Mouse (Mus musculus) C2C12 (cell line): ENCODE data around the gene Olfr1122. TPM values are rescaled to one million over a fixed set of nuclear protein-coding genes. Genes with fewer than 3 reads are reported as not detected.
"Not testable (repeated sequence)": the region's sequence is repeated elsewhere in the genome, so short reads cannot be mapped to it uniquely, and the experiment has no call there.

ENCODE experiments used
- H3K27me3 ChIP-seq: one replicate; pipeline ENCODE4 v1.6.1; 2011; ENCODE audit not compliant: control insufficient read depth, insufficient read depth, insufficient read length
- H3K36me3 ChIP-seq: one replicate; pipeline ENCODE4 v1.6.1; 2011; ENCODE audit not compliant: control insufficient read depth, insufficient read depth
- H3K4me3 ChIP-seq: one replicate; pipeline ENCODE4 v1.5.1; 2011; ENCODE audit warnings: mild to moderate bottlenecking, control low read depth; ENCODE audit not compliant: poor library complexity, insufficient read depth, severe bottlenecking
- H3K79me2 ChIP-seq: one replicate; pipeline ENCODE4 v1.6.1; 2011; ENCODE audit not compliant: control insufficient read depth, insufficient read depth
- H3K79me3 ChIP-seq: one replicate; pipeline ENCODE4 v1.6.1; 2011; ENCODE audit warnings: low read depth, control low read depth
- H3ac ChIP-seq: one replicate; pipeline ENCODE3; 2011; ENCODE audit warnings: low read depth; ENCODE audit not compliant: control insufficient read depth, insufficient read length
- CEBPB ChIP-seq: IDR thresholded peaks from one replicate; pipeline ENCODE4 v1.6.1; 2011; ENCODE audit warnings: low read depth, mild to moderate bottlenecking, control low read depth, moderate library complexity
- CTCF ChIP-seq: IDR thresholded peaks from one replicate; pipeline ENCODE4 v1.5.1; 2011; ENCODE audit not compliant: control insufficient read depth, insufficient read depth, insufficient read length
- FOSL1 ChIP-seq: IDR thresholded peaks from one replicate; pipeline ENCODE4 v1.8.0; 2011; ENCODE audit warnings: mild to moderate bottlenecking, low read length; ENCODE audit not compliant: poor library complexity, insufficient read depth, severe bottlenecking
- MAX ChIP-seq: IDR thresholded peaks from one replicate; pipeline ENCODE4 v1.6.1; 2011; ENCODE audit warnings: mild to moderate bottlenecking, control low read depth
- MYOD1 ChIP-seq: IDR thresholded peaks from one replicate; pipeline ENCODE4 v1.6.1; 2011; ENCODE audit warnings: low read depth; ENCODE audit not compliant: control insufficient read depth, insufficient read length
- MYOG ChIP-seq: IDR thresholded peaks from one replicate; pipeline ENCODE4 v1.6.1; 2011; ENCODE audit not compliant: control insufficient read depth, insufficient read length; ENCODE audit errors: extremely low read depth
- USF1 ChIP-seq: IDR thresholded peaks from one replicate; pipeline ENCODE4 v1.6.1; 2011; ENCODE audit warnings: low read depth, mild to moderate bottlenecking, control low read depth, moderate library complexity
- long read RNA-seq, 2 experiments: library from polyadenylated mRNA; unstranded; transcript quantifications; one replicate each; pipeline ENCODE4 v2.0.0; 2019 to 2020
- polyA plus RNA-seq: library from polyadenylated mRNA; unstranded; fragments of >200 nt; fragmentation: generic; extraction: Trizol; gene quantifications from one replicate; pipeline ENCODE4 v1.2.1, GENCODE M21; 2012; ENCODE audit warnings: missing spikeins

Gene Olfr1122
- polyA plus RNA-seq, result not detected
- long read RNA-seq, experiment 1, result 0 reads
- long read RNA-seq, experiment 2, result 0 reads

DNA sequence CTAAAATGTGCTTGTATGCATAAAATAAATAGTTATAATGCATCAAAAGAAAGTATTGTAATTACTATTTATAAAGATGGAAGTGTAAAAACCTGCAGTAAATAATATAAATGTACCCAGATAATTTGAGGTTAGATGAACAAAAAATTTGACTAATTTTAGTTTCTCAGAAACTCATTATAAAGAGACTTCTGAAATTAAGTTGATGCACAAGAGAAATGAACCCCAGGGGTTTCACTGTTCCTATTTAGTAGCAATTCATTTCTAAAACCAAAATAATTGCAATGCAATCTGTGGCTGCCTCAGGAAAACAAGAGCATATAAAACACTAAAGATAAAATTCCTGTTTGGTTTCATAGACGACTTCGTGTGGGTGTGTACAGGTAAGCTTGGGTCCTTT, at the start of gene Olfr1122:
Olfr1122 (plus strand) TSS at position 301 of the 400 bp plus-strand sequence.
- H3K27me3 ChIP-seq, result no peaks in the 10 kb centered on the region
- TF ChIP-seq MYOD1 (no peak), CTCF (no peak), FOSL1 (no peak), USF1 (no peak), CEBPB (no peak), MYOG (no peak), MAX (no peak)
- no peaks in the 10 kb centered on the region for H3K79me2 ChIP-seq
- no peaks in the 10 kb centered on the region for H3K79me3 ChIP-seq
- no peaks in the 10 kb centered on the region for H3K36me3 ChIP-seq
- H3ac ChIP-seq, result no peak within 1 kb of the TSS
- H3K4me3 ChIP-seq, result no peak within 1 kb of the TSS

DNA sequence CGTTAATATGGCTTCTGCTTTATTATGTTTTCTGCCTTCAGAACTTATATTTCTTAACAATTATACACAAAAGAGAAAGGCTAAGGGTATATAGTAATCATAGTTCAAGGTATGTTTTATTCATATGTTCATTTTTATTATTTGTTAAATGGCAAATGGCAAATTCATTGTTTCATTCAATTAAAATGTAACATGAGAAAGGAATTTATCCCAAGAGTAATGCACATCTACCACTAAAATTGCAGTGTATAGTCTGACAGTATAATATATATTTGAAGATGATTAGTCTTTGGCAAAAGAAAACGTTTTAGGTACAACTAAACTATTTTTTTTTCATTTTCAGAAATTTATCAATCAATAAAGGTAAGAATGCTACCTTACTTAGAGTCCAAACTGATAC, 31.1 kb upstream of the Olfr1122 start, which contains the start of gene Olfr1120:
Olfr1120 (plus strand) TSS at position 301 of the 400 bp plus-strand sequence.
- H3K27me3 ChIP-seq, result no peaks in the 10 kb centered on the region
- H3K4me3 ChIP-seq, result no peak within 1 kb of the TSS
- no peaks in the 10 kb centered on the region for H3K79me3 ChIP-seq
- TF ChIP-seq MYOD1 (no peak), CTCF (no peak)
- no peak within 1 kb of the TSS for H3ac ChIP-seq
- no peaks in the 10 kb centered on the region for H3K79me2 ChIP-seq
- H3K36me3 ChIP-seq, result no peaks in the 10 kb centered on the region

DNA sequence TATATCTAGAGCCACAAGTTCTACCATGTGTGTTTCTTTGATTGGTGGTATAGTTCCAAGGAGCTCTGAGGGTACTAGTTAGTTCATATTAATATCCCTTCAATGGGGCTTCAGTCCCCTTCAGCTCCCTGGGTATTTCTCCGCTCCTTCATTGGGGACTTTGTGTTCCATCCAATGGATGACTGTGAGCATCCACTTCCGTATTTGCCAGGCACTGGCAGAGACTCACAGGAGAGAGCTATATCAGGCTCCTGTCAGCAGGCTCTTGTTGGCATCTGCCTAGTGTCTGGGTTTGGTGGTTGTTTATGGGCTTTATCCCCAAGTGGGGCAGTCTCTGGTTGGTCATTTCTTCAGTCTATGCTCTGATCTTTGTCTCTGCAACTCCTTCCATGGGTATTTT, 25.5 kb upstream of the Olfr1122 start:
- not testable (repeated sequence) for H3ac ChIP-seq, H3K36me3 ChIP-seq, H3K79me2 ChIP-seq, H3K4me3 ChIP-seq, H3K27me3 ChIP-seq, H3K79me3 ChIP-seq

DNA sequence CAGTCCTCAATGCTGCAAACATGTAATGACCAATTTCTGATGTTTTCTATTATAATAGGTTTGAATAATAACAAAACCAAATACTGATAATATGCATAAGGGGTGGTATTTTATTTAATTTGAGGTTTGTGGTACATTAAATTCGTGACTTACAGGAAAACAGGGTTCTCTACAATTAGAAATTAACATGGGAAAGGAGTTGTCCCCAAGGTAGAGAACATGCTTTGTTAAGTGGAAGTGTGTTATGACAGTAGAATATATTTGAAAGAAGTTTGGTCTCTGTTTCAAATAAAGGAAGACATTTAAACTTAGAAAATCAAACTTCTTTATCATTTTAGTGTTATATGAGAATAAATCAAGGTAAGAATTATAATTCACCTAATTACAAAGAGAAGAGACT, 16.1 kb upstream of the Olfr1122 start, which contains the start of gene Olfr1121:
Olfr1121 (plus strand) TSS at position 301 of the 400 bp plus-strand sequence.
- H3ac ChIP-seq, result no peak within 1 kb of the TSS
- no peaks in the 10 kb centered on the region for H3K36me3 ChIP-seq
- no peak within 1 kb of the TSS for H3K4me3 ChIP-seq
- no peaks in the 10 kb centered on the region for H3K79me3 ChIP-seq
- no peak for TF ChIP-seq CEBPB
- no peak for TF ChIP-seq FOSL1
- no peak for TF ChIP-seq CTCF
- TF ChIP-seq MYOG, result no peak
- TF ChIP-seq USF1, result no peak
- no peak for TF ChIP-seq MYOD1
- H3K79me2 ChIP-seq, result no peaks in the 10 kb centered on the region
- H3K27me3 ChIP-seq, result no peaks in the 10 kb centered on the region

DNA sequence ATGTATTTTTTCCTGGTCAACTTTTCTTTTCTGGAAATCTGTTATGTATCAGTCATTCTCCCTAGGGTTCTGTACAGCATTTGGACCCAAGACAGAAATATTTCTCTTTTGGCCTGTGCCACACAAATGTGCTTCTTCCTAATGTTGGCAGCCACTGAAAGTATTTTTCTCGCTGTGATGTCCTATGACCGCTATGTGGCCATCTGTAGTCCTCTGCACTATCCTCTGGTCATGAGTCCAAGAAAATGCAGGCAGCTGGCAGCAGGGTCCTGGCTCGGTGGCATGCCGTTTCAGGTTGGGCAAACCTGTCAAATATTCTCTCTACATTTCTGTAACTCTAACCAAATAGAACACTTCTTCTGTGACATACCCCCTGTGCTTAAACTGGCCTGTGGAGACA, 13.9 kb upstream of the Olfr1122 start:
- H3K27me3 ChIP-seq, result no peaks in the 10 kb centered on the region

DNA sequence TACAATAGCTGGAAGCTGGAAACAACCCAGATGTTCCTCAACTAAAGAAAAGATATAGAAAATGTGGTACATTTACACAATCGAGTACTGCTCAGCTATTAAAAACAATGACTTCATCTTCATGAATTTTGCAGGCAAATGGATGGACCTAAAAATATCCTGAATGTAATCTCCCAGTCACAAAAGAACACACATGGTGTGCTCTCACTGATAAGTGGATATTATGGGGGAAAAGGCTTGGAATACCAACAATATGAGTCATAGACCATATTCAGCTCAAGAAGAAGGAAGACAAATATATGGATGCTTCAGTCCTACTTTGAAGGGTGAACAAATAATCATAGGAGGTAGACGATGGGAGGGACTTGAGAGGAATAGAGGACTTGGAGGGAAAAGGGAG, 1.7 kb upstream of the Olfr1122 start:
- no peak for TF ChIP-seq MYOD1
- no peak for TF ChIP-seq CEBPB
- no peak for TF ChIP-seq MYOG
- no peak for TF ChIP-seq CTCF
- H3K36me3 ChIP-seq, result no peaks in the 10 kb centered on the region
- H3K4me3 ChIP-seq, result no peak overlapping the region
- no peaks in the 10 kb centered on the region for H3K79me2 ChIP-seq
- no peaks in the 10 kb centered on the region for H3K27me3 ChIP-seq
- no peak overlapping the region for H3ac ChIP-seq
- H3K79me3 ChIP-seq, result no peaks in the 10 kb centered on the region

More for the DNA sequence above, 13.9 kb upstream of the Olfr1122 start:
- TF ChIP-seq CEBPB (no peak), USF1 (no peak), MYOD1 (no peak), FOSL1 (no peak), CTCF (no peak), MAX (no peak), MYOG (no peak)
- no peaks in the 10 kb centered on the region for H3K36me3 ChIP-seq
- H3K79me2 ChIP-seq, result no peaks in the 10 kb centered on the region
- H3K79me3 ChIP-seq, result no peaks in the 10 kb centered on the region
- no peak overlapping the region for H3K4me3 ChIP-seq
- no peak overlapping the region for H3ac ChIP-seq

DNA sequence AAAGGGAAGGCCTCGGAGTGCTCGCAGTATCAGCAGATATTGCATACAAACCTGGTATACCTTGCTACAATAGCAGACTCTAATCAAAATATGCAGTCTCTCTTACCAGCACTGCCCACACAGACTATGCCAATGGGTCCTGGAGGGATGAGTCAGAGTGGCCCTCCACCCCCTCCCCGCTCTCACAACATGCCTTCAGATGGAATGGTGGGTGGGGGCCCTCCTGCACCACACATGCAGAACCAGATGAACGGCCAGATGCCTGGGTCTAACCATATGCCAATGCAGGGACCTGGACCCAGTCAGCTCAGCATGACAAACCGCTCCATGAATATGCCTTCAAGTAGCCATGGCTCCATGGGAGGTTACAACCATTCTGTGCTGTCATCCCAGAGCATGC, 8.0 kb downstream of the Olfr1122 start:
- not testable (repeated sequence) for H3K27me3 ChIP-seq, H3K79me3 ChIP-seq, H3ac ChIP-seq, H3K4me3 ChIP-seq, H3K36me3 ChIP-seq, H3K79me2 ChIP-seq

DNA sequence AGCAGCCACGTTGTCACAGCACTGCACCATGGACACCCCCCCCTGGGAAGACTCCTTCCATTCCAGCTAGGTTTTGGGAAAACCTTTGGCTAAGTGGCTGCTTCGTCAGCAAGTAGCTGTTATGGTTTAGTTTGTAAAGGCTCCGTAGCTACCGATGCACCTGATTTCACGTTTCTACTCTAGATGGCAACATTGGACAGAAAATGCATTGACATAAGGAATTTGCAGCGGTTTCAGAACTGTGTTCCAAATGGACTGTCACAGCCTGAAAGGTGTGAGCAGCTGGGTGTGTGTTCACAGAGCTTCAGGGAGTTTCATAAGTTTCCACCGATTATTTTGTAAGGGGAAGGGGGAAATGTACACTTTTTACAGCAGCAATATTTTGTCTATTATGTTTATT, 9.0 kb downstream of the Olfr1122 start:
- not testable (repeated sequence) for H3K79me2 ChIP-seq, H3K79me3 ChIP-seq, H3K27me3 ChIP-seq, H3K4me3 ChIP-seq, H3K36me3 ChIP-seq, H3ac ChIP-seq
